Mouse (Mus musculus) small intestine, adult 2 months (tissue): ENCODE measurements around the gene Snrk. TPM values are rescaled to one million over a fixed set of nuclear protein-coding genes. Genes with fewer than 3 reads are reported as not detected.
A peak's percentile ranks its signal among the peaks of the same experiment; 100 is the strongest.

ENCODE experiments used
- H3K27ac ChIP-seq: fragments of 200-500 bp; 2 replicates; pipeline ENCODE4 v1.5.1; 2012; ENCODE audit warnings: low read depth, low read length, control low read depth, inconsistent platforms; ENCODE audit not compliant: insufficient read depth
- H3K27me3 ChIP-seq: fragments of 200-500 bp; 2 replicates; pipeline ENCODE4 v1.6.1; 2012; ENCODE audit warnings: mild to moderate bottlenecking, moderate library complexity, low read length, inconsistent platforms; ENCODE audit not compliant: control insufficient read depth, insufficient read depth
- H3K36me3 ChIP-seq: fragments of 200-500 bp; 2 replicates; pipeline ENCODE4 v1.6.1; 2012; ENCODE audit warnings: mild to moderate bottlenecking, low read length, control low read depth, inconsistent platforms; ENCODE audit not compliant: control insufficient read depth, insufficient read depth
- H3K4me1 ChIP-seq: fragments of 200-500 bp; 2 replicates; pipeline ENCODE4 v1.6.1; 2012; ENCODE audit warnings: low read length, inconsistent platforms, mixed read lengths; ENCODE audit not compliant: control insufficient read depth, insufficient read depth, insufficient read length
- H3K4me3 ChIP-seq: fragments of 200-500 bp; 2 replicates; pipeline ENCODE4 v1.5.1; 2012; ENCODE audit warnings: low read depth, mild to moderate bottlenecking, control low read depth, inconsistent platforms, low read length, moderate library complexity
- CTCF ChIP-seq: fragments of 200-500 bp; IDR thresholded peaks from 2 replicates; pipeline ENCODE4 v1.5.1; 2012; ENCODE audit warnings: low read depth, mild to moderate bottlenecking, control low read depth, inconsistent platforms, low read length, moderate library complexity, mixed read lengths; ENCODE audit not compliant: insufficient replicate concordance, insufficient read length; ENCODE audit errors: extremely low read depth
- POLR2A ChIP-seq: fragments of 200-500 bp; IDR thresholded peaks from 2 replicates; pipeline ENCODE4 v1.6.1; 2012; ENCODE audit warnings: low read depth, mild to moderate bottlenecking, control low read depth, inconsistent platforms, low read length, moderate library complexity
- WGBS: fragments of 180-500 bp; shearing (Covaris S2); methylation state at CpG from one replicate; pipeline ENCODE4 v1.1.7; 2018; 5-methylcytosine and 5-hydroxymethylcytosine counted together
- polyA plus RNA-seq: library from polyadenylated mRNA; depleted of rRNA; stranded (reverse); fragments of >200 nt; gene quantifications from 2 replicates; pipeline ENCODE4 v1.2.3, GENCODE M21; 2012

Snrk gene
- polyA plus RNA-seq, 1 experiment = 52.6 TPM

- Histone ChIP-seq H3K4me1 (peaks cover 10% of the 10 kb centered on the region; the same call in 1 of the 2 replicates), H3K27me3 (no peaks in the 10 kb centered on the region), H3K27ac (no peak overlapping the region), H3K4me3 (no peak overlapping the region), H3K36me3 (peaks cover 9% of the 10 kb centered on the region)
- TF ChIP-seq CTCF (no peak), POLR2A (no peak)
- 63% methylated on average over 9 of the region's 9 CpGs for WGBS
Observed at GRCm38 (mm10) chr9:122173405-122174233, 56.6 kb downstream of the Snrk start.

- no peak overlapping the region for H3K27ac ChIP-seq
- peaks cover 7% of the 10 kb centered on the region; the same call in 1 of the 2 replicates for H3K36me3 ChIP-seq
- no peaks in the 10 kb centered on the region for H3K27me3 ChIP-seq
- H3K4me3 ChIP-seq = no peak overlapping the region
- TF ChIP-seq CTCF = no peak
- no peak for TF ChIP-seq POLR2A
- 86% methylated on average over 6 of the region's 6 CpGs for WGBS
- H3K4me1 ChIP-seq = peaks cover 10% of the 10 kb centered on the region; the same call in 1 of the 2 replicates
Observed at GRCm38 (mm10) chr9:122174723-122175122, 57.7 kb downstream of the Snrk start.

DNA sequence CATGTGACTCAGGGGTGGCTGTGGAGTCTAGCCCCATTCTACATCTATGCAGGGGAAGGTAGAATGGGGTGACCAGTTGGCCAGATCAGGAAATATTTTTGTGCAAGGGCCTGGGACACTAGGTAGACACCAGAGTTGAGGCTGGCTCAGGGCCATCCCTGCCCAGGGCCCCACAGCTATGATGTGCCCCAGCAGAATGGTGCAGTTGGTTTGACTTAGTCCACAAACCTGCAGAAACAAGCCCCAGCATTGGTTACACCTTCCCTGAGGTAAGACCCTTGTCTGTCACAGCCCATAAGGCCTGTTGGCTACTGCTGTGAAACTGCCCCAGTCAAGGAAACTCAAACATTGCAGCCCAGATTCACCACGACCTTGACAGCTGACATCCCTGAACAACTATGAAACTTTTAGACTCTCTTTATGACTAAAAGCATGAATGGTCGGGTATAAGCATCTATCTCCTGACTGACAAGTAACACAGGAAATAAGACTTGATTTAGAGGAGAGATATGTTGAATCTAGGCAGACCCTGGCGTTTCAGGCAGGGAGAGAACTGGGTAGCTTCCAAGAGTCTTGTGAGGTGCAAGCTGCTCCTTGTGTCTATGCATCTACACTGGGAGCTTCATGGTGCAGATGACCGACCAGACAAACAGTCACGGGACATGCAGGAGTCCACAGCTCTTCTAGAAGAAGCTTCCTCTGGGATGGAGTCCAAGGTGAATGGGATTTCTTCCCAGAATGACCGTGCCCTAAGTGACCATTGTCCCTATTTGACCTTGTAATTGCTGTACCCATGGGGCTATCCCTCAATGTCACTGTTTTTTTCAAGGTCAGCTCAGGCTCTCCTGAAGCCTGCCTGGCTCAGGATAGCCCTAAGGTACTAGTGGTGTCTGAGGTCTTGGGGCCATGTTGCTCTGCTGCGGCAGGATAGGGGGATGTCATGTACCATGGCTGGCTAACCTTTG is 60.5 kb downstream of the Snrk start:
- Histone ChIP-seq H3K4me1 (peaks cover 10% of the 10 kb centered on the region; the same call in 1 of the 2 replicates), H3K36me3 (no peaks in the 10 kb centered on the region), H3K27me3 (no peaks in the 10 kb centered on the region), H3K4me3 (no peak overlapping the region), H3K27ac (peak overlapping the region; percentile 43)
- TF ChIP-seq POLR2A (no peak), CTCF (no peak)
- WGBS = 69% methylated on average over 7 of the region's 7 CpGs

DNA sequence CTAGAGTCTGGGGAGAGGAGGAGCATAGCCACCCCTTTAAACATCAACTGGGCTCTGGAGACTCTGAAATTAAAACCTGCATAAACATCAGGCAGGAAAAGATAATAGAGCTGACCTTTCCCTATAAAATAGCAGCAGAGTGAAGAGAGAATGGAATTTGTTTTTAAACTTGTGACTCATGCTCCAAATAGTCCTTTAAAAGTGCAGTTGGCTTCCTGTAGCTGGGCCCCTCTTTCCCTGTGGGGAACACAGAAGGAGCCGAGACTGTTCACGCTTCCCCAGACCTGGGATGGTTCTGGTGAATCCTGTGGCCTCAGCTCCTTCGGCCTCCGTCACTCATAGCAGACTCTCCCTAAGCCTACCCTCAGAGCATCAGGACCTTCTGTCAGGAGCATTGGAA is 61.4 kb downstream of the Snrk start:
- H3K27ac ChIP-seq = peak overlapping the region; percentile 43
- 68% methylated on average over 4 of the region's 4 CpGs for WGBS
- H3K4me3 ChIP-seq = no peak overlapping the region
- H3K27me3 ChIP-seq = no peaks in the 10 kb centered on the region
- H3K4me1 ChIP-seq = peaks cover 10% of the 10 kb centered on the region; the same call in 1 of the 2 replicates
- TF ChIP-seq POLR2A = no peak
- no peaks in the 10 kb centered on the region for H3K36me3 ChIP-seq

- Histone ChIP-seq H3K4me3 (no peak overlapping the region), H3K4me1 (peaks cover 7% of the 10 kb centered on the region; the same call in 1 of the 2 replicates), H3K27me3 (no peaks in the 10 kb centered on the region), H3K36me3 (no peaks in the 10 kb centered on the region), H3K27ac (no peak overlapping the region)
- WGBS = 77% methylated on average over 3 of the region's 3 CpGs
- TF ChIP-seq POLR2A (no peak), CTCF (no peak)
Observed at GRCm38 (mm10) chr9:122180105-122180504, 63.0 kb downstream of the Snrk start.

DNA sequence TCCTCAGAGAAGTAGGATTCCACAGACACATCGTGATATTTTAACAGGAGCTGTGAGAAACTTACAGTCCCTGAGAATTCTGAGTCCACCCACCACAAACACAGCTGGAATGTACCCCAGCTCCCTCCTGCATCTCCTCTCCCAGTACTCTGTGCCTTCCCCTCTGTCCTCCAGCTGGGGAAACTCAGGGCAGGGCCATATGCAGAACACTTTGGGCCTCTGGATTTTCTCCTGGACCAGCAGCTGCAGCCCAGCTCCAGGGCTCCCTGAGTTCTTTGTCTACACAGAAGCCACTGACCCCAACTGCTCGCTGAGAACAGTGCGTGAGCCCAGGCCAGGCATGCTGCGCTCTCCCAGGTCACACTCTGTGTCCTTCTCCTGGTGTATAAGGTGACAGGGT is 66.0 kb downstream of the Snrk start:
- TF ChIP-seq POLR2A (no peak), CTCF (no peak)
- Histone ChIP-seq H3K4me1 (peaks cover 7% of the 10 kb centered on the region), H3K27me3 (no peaks in the 10 kb centered on the region), H3K27ac (no peak overlapping the region), H3K4me3 (no peak overlapping the region), H3K36me3 (no peaks in the 10 kb centered on the region)
- 83% methylated on average over 4 of the region's 4 CpGs for WGBS

DNA sequence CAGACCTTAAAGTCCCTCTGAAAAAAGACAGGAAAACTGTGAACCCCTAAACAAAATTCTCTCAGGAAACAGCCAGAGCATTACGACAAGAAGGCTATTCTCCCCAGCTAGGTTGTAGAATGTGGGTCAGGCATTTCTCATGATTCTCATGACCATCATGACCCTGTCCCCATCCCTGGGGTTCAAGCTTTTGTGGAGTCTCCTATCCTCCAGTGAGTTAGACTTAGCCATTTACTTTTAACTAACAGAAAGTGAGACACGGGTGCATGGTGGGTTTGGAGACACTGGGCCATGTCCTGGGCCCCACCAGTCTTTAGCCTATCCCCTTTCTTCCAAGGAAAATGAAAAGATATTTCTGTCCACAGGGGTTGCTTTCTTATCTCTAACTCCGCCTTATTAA is 67.3 kb downstream of the Snrk start:
- H3K4me1 ChIP-seq = peaks cover 9% of the 10 kb centered on the region
- TF ChIP-seq CTCF = no peak
- no peak for TF ChIP-seq POLR2A
- H3K27ac ChIP-seq = no peak overlapping the region
- no peaks in the 10 kb centered on the region for H3K36me3 ChIP-seq
- H3K4me3 ChIP-seq = no peak overlapping the region
- 86% methylated on average over 3 of the region's 3 CpGs for WGBS
- H3K27me3 ChIP-seq = no peaks in the 10 kb centered on the region
